Mouse (Mus musculus) embryonic fibroblast, embryonic 13.5 days (primary cell): ENCODE data around the gene Il12b. TPM values are rescaled to one million over a fixed set of nuclear protein-coding genes. Genes with fewer than 3 reads are reported as not detected.

Experiments
- H3K27ac ChIP-seq: 2 replicates; pipeline ENCODE4 v1.5.1; 2012; ENCODE audit warnings: low read length, control low read depth, inconsistent platforms; ENCODE audit not compliant: insufficient read depth
- H3K4me1 ChIP-seq: 2 replicates; pipeline ENCODE4 v1.6.1; 2011; ENCODE audit warnings: low read length; ENCODE audit not compliant: control insufficient read depth, insufficient read depth
- H3K4me3 ChIP-seq: 2 replicates; pipeline ENCODE4 v1.5.1; 2011; ENCODE audit warnings: mild to moderate bottlenecking, control low read depth, low read length; ENCODE audit not compliant: insufficient read depth
- CTCF ChIP-seq: IDR thresholded peaks from 2 replicates; pipeline ENCODE4 v1.5.1; 2011; ENCODE audit warnings: mild to moderate bottlenecking, control low read depth, low read length, moderate library complexity, borderline replicate concordance; ENCODE audit not compliant: insufficient read depth
- POLR2A ChIP-seq: IDR thresholded peaks from 2 replicates; pipeline ENCODE4 v1.6.1; 2011; ENCODE audit warnings: low read depth, mild to moderate bottlenecking, control low read depth, low read length, moderate library complexity
- polyA plus RNA-seq: library from polyadenylated mRNA; stranded (reverse); fragments of >200 nt; gene quantifications from 2 replicates; pipeline ENCODE4 v1.2.4, GENCODE M21; 2011; ENCODE audit warnings: low read depth; ENCODE audit not compliant: missing spikeins, insufficient read length

Gene Il12b
- polyA plus RNA-seq = not detected in 2 replicates

DNA sequence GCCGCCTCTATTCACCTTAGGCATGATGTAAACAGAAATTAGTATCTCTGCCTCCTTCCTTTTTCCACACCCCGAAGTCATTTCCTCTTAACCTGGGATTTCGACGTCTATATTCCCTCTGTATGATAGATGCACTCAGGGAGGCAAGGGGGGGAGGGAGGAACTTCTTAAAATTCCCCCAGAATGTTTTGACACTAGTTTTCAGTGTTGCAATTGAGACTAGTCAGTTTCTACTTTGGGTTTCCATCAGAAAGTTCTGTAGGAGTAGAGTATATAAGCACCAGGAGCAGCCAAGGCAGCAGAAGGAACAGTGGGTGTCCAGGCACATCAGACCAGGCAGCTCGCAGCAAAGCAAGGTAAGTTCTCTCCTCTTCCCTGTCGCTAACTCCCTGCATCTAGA is at the start of gene Il12b:
Gene Il12b, plus strand, starts transcription at position 301 of the 400 bp plus-strand sequence.
- no peak for TF ChIP-seq POLR2A
- no peak for TF ChIP-seq CTCF
- Histone ChIP-seq H3K27ac (no peak within 1 kb of the TSS), H3K4me1 (no peaks in the 10 kb centered on the region), H3K4me3 (no peak within 1 kb of the TSS)

DNA sequence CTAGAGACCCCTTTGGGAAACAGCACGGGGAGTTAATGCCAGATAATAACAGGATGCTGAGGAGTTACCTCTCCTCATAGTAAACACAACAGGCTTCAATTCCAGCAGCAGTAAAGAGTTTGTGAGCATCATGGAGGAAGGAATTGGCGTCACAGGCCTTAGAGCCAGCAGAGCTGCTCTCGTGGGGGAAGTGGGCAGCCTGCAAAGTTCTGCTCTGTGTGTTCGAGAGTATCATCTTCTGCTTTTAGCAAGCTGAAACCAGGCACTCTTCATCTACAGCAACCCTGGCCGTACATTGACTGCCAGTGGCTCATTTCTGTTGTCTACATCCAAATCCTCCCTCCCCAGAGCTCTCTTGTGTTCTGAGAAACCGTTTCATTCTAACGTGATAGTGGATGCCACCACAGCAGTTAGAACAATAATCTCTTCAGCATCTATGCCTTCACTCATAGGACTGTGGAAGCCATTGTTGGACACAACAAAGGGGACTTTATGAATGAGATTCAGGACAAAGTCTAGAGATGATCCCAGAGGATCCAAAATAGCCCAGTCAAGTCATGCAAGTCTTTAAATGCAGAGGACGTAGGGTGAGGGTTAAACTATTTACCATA is 44.9 kb upstream of the Il12b start:
- TF ChIP-seq POLR2A (no peak), CTCF (no peak)
- H3K27ac ChIP-seq = no peak overlapping the region
- H3K4me1 ChIP-seq = no peaks in the 10 kb centered on the region
- H3K4me3 ChIP-seq = no peak overlapping the region

DNA sequence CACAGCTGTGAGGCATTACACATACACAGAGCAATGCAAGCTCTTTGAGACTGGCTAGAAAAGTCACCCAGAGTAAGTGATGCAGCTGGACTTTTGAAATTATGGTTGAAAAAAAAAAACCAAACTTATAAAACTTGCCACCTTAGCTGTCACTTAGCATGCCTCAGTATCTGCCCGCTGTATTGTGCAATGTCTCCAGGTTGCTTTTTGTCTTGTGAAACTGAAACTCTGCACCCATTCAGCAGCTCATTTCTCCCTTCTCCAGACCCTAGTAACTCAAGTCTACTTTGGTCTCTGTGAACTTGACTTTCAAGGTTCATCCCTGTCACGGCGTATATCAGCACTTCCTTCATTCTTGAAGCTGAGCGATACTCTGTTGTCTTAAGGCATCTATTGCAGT is 43.7 kb upstream of the Il12b start:
- no peaks in the 10 kb centered on the region for H3K4me1 ChIP-seq
- H3K27ac ChIP-seq = no peak overlapping the region
- TF ChIP-seq POLR2A (no peak), CTCF (no peak)

DNA sequence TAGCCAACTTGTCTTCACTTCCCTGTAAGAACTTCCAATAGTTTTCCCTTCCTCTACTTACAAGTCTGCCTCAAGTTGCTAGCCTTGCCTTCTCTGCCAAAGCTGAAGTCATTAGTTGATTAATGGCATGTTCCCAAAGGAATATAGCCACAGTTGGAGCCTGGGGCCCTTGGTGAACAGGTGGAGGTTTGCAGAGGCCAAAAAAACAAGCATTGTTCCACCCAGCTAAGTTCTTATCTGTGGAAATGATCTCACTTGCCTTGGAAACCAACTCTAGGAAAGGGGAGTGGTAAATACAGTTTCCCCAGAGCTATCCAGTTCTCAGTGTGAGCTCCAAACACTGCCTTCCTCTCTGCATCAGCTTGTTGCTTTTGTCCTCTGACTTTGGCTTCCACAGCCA is 35.3 kb upstream of the Il12b start:
- TF ChIP-seq CTCF = no peak
- TF ChIP-seq POLR2A = no peak
- H3K4me3 ChIP-seq = no peak overlapping the region
- no peak overlapping the region for H3K27ac ChIP-seq
- no peaks in the 10 kb centered on the region for H3K4me1 ChIP-seq

More for the DNA sequence above, 43.7 kb upstream of the Il12b start:
- H3K4me3 ChIP-seq = no peak overlapping the region

DNA sequence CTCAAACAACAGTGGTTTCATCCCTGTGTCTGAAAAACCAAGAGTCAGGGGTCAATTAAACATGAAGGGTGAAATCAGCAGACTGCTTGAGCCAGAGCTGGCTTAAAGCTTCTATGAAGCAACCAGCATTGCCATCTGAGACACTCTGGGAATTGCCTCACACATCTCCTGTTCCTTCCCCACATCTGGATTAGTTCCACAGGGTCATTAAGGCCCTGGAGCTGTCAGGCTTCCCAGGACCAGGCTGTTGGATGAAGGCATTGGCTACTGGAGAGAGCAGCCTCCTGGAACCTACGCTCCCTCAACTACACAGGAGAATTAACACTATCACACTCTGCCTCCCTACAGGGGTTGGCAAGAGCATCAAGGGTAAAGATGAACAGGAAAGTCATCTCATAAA is 32.2 kb upstream of the Il12b start:
- TF ChIP-seq CTCF (no peak), POLR2A (no peak)
- H3K4me1 ChIP-seq = no peaks in the 10 kb centered on the region
- no peak overlapping the region for H3K4me3 ChIP-seq
- no peak overlapping the region for H3K27ac ChIP-seq

DNA sequence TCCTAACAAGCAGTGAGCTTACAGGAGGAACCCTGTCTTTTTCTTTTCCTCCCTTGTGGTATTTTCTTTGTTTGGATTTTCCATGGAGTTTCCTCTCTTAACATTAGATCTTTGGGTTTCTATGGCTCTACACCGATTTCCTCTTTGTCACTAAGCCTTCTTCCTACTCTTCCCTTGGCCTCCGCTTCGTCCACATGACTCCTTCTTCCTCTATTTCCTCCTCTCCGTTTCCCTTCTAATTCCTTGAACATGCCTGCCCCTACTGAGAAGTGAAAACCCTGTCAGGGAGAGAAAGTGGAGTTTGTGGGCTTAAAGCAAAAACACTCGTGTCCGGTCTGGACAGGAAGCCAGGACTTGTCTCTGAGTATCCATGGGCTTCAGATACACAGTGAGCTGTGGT is 27.0 kb upstream of the Il12b start:
- TF ChIP-seq POLR2A = no peak
- TF ChIP-seq CTCF = no peak
- H3K4me1 ChIP-seq = no peaks in the 10 kb centered on the region
- H3K4me3 ChIP-seq = no peak overlapping the region
- H3K27ac ChIP-seq = no peak overlapping the region

DNA sequence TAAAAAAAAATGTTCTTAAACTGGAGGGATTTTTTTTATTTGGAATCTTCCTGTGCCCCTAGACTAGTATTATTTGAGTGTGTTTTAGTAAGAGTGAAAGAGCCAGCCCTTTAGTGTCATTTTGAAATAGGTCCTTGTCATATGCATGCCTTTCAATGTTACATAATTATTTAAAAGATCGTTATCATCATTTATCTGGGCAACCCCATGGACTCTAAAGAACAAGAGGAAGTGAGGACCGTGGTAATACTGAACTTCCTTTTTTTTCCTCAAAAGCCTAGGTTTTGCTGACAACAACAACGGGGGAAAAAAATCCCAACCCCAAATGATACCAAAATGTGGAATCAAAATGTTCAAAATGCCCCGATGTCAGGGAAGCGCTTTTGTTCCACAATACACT is 22.0 kb upstream of the Il12b start:
- no peaks in the 10 kb centered on the region for H3K4me1 ChIP-seq
- no peak overlapping the region for H3K4me3 ChIP-seq
- no peak overlapping the region for H3K27ac ChIP-seq
- TF ChIP-seq CTCF (no peak), POLR2A (no peak)

DNA sequence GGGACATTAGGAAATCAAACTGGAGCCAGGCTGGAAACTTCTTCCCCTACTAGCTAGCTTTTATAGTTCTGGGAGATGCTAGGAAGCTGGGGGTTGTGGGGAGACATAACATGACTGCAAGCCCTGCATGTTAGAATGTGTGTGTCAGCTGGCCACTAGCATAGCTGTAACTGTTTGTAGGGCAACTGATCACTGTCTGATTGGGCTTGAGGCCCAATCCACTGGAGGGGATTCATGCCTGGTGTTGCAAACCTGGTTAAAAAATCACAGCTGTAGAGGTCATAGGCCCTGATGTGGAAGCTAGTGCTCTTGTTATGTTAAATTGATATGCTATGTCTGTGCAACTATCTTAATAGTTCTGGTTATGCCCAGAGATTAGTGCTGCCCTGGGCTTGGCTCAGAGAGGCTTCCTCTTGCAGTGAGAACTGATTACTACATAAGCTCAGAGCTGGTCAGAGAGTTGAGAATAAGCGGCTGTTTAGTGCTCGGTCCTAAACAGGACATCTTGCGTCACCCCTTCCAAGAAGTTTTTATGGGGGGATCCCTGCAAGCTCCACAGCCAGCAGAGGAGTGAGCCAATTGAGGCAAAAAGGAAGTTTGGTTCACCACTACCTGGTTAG is 19.3 kb upstream of the Il12b start:
- TF ChIP-seq POLR2A (no peak), CTCF (no peak)
- no peaks in the 10 kb centered on the region for H3K4me1 ChIP-seq
- H3K27ac ChIP-seq = no peak overlapping the region
- no peak overlapping the region for H3K4me3 ChIP-seq

DNA sequence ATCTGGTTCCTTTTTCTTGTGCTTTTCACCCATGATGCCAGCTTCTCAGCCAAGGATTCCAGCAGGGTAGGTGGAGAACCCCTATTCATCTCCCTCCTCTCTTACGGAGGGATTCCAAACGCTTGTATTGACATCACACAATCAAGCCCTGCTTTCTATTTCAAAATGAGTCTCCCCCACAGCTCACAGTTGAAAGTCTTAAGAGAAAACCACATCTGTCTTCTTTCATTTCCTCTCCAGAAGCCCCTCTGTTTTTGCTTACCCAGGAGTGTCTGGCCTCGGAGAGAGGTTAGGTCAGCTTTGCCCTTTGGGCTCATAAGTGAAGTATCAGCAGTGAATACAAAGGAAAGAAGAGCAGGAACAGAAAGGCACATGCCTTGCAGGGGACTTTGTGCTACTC is 17.7 kb upstream of the Il12b start:
- H3K27ac ChIP-seq = no peak overlapping the region

DNA sequence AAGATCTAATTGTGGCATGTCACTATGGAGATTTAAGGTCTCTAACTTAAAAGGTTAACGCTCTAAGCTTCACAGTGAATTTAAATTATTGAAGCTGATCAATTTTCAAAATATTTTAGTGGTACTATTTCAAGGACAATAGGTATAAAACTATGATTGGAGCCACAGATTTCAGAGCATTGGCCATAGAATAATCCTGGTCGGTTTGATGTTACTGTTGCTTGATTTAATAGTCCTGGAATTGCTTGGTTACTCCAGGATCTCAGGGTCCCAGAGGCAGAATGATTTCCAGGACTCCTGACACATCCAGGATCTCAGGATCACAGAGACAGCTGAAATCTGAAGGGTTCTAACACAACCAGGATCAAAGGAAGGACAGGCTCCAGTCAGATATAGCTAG is 12.8 kb upstream of the Il12b start:
- Histone ChIP-seq H3K4me1 (peaks cover 7% of the 10 kb centered on the region), H3K27ac (no peak overlapping the region), H3K4me3 (no peak overlapping the region)
- TF ChIP-seq CTCF (no peak), POLR2A (no peak)

More for the DNA sequence above, 17.7 kb upstream of the Il12b start:
- no peaks in the 10 kb centered on the region for H3K4me1 ChIP-seq
- TF ChIP-seq POLR2A (no peak), CTCF (no peak)
- H3K4me3 ChIP-seq = no peak overlapping the region
